Mouse (Mus musculus) liver, embryonic 12.5 days (tissue): ENCODE data around the gene Abcc12. TPM values are rescaled to one million over a fixed set of nuclear protein-coding genes. Genes with fewer than 3 reads are reported as not detected.

ENCODE experiments used
- ATAC-seq: fragments of 200-750 bp; cut with Nextera tagmentation; 2 replicates; pipeline ENCODE4 v1.8.0; 2017; ENCODE audit warnings: moderate number of reproducible peaks, mild to moderate bottlenecking, moderate library complexity
- H3K27ac ChIP-seq: fragments of 300-500 bp; sonication (generic); 2 replicates; pipeline ENCODE4 v1.5.1; 2016; ENCODE audit warnings: mild to moderate bottlenecking
- H3K27me3 ChIP-seq: fragments of 300-500 bp; sonication (generic); replicated peaks from 2 replicates; pipeline ENCODE4 v1.6.1; 2016; ENCODE audit warnings: mild to moderate bottlenecking, moderate library complexity
- H3K36me3 ChIP-seq: fragments of 300-500 bp; sonication (generic); 2 replicates; pipeline ENCODE4 v1.6.1; 2016; ENCODE audit warnings: mild to moderate bottlenecking, moderate library complexity
- H3K4me1 ChIP-seq: fragments of 300-500 bp; sonication (generic); 2 replicates; pipeline ENCODE4 v1.6.1; 2016
- H3K4me2 ChIP-seq: fragments of 300-500 bp; sonication (generic); 2 replicates; pipeline ENCODE4 v1.6.1; 2016; ENCODE audit warnings: mild to moderate bottlenecking, moderate library complexity
- H3K4me3 ChIP-seq: fragments of 300-500 bp; sonication (generic); 2 replicates; pipeline ENCODE4 v1.5.1; 2016; ENCODE audit warnings: mild to moderate bottlenecking, moderate library complexity
- H3K9ac ChIP-seq: fragments of 300-500 bp; sonication (generic); 2 replicates; pipeline ENCODE4 v1.6.1; 2016; ENCODE audit warnings: mild to moderate bottlenecking, moderate library complexity
- H3K9me3 ChIP-seq: fragments of 300-500 bp; sonication (generic); replicated peaks from 2 replicates; pipeline ENCODE4 v1.6.1; 2016; ENCODE audit warnings: mild to moderate bottlenecking, moderate library complexity
- whole genome bisulfite sequencing: fragments of 180-500 bp; shearing (Covaris S2); methylation state at CpG from one replicate; pipeline ENCODE4 v1.1.7; 2016; ENCODE audit not compliant: insufficient replicate concordance; 5-methylcytosine and 5-hydroxymethylcytosine counted together
- polyA plus RNA-seq: library from polyadenylated mRNA; unstranded; fragments of >200 nt; fragmentation: Nextera tagmentation; extraction: Ambion mirVana; gene quantifications from 2 replicates; pipeline ENCODE4 v1.2.1, GENCODE M21; 2016

The Abcc12 gene
- polyA plus RNA-seq, 1 experiment from 2014 or later: not detected

- Histone ChIP-seq H3K27me3 (no peaks in the 10 kb centered on the region), H3K36me3 (no peaks in the 10 kb centered on the region), H3K9ac (no peak overlapping the region), H3K4me2 (no peak overlapping the region), H3K4me3 (no peak overlapping the region), H3K4me1 (no peaks in the 10 kb centered on the region), H3K27ac (no peak overlapping the region), H3K9me3 (no peaks in the 10 kb centered on the region)
- ATAC-seq: no peak
- WGBS: 50% methylated on average over 3 of the region's 3 CpGs
These were observed 43.9 kb downstream of the Abcc12 start for GRCm38 (mm10) chr8:86536663-86536987.

GRCm38 (mm10) chr8:86535791-86536662, 44.5 kb downstream of the Abcc12 start:
- H3K27ac ChIP-seq: no peak overlapping the region
- H3K36me3 ChIP-seq: no peaks in the 10 kb centered on the region
- H3K9me3 ChIP-seq: no peaks in the 10 kb centered on the region
- no peaks in the 10 kb centered on the region for H3K27me3 ChIP-seq
- 43% methylated on average over 11 of the region's 11 CpGs for WGBS
- H3K4me2 ChIP-seq: no peak overlapping the region
- H3K9ac ChIP-seq: no peak overlapping the region
- H3K4me1 ChIP-seq: no peaks in the 10 kb centered on the region
- ATAC-seq: no peak
- H3K4me3 ChIP-seq: no peak overlapping the region

GRCm38 (mm10) chr8:86535068-86535560, 45.4 kb downstream of the Abcc12 start:
- Histone ChIP-seq H3K27me3 (no peaks in the 10 kb centered on the region), H3K27ac (no peak overlapping the region), H3K9ac (no peak overlapping the region), H3K36me3 (no peaks in the 10 kb centered on the region), H3K4me3 (no peak overlapping the region), H3K9me3 (no peaks in the 10 kb centered on the region), H3K4me1 (no peaks in the 10 kb centered on the region), H3K4me2 (no peak overlapping the region)
- WGBS: 56% methylated on average over 7 of the region's 7 CpGs
- ATAC-seq: no peak

GRCm38 (mm10) chr8:86529714-86530113, 50.8 kb downstream of the Abcc12 start:
- WGBS: 51% methylated on average over 2 of the region's 2 CpGs
- ATAC-seq: no peak
- no peaks in the 10 kb centered on the region for H3K9me3 ChIP-seq
- H3K27ac ChIP-seq: no peak overlapping the region
- no peak overlapping the region for H3K9ac ChIP-seq
- H3K4me2 ChIP-seq: no peak overlapping the region
- no peaks in the 10 kb centered on the region for H3K4me1 ChIP-seq
- H3K36me3 ChIP-seq: no peaks in the 10 kb centered on the region
- no peaks in the 10 kb centered on the region for H3K27me3 ChIP-seq
- no peak overlapping the region for H3K4me3 ChIP-seq

- no peak overlapping the region for H3K9ac ChIP-seq
- H3K9me3 ChIP-seq: no peaks in the 10 kb centered on the region
- H3K4me1 ChIP-seq: no peaks in the 10 kb centered on the region
- no peaks in the 10 kb centered on the region for H3K27me3 ChIP-seq
- WGBS: 69% methylated on average over 19 of the region's 19 CpGs
- H3K27ac ChIP-seq: no peak overlapping the region
- no peaks in the 10 kb centered on the region for H3K36me3 ChIP-seq
- H3K4me3 ChIP-seq: no peak overlapping the region
- ATAC-seq: no peak
- H3K4me2 ChIP-seq: no peak overlapping the region
These were observed 53.0 kb downstream of the Abcc12 start for GRCm38 (mm10) chr8:86527336-86528029.

- Histone ChIP-seq H3K9ac (no peak overlapping the region), H3K4me1 (no peaks in the 10 kb centered on the region), H3K36me3 (no peaks in the 10 kb centered on the region), H3K4me2 (no peak overlapping the region), H3K9me3 (no peaks in the 10 kb centered on the region), H3K4me3 (no peak overlapping the region), H3K27me3 (no peaks in the 10 kb centered on the region), H3K27ac (no peak overlapping the region)
- 80% methylated on average over 8 of the region's 8 CpGs for WGBS
- no peak for ATAC-seq
These were observed 53.7 kb downstream of the Abcc12 start for GRCm38 (mm10) chr8:86526808-86527207.

- H3K4me2 ChIP-seq: no peak overlapping the region
- no peak overlapping the region for H3K27ac ChIP-seq
- WGBS: 52% methylated on average over 1 of the region's 1 CpGs
- no peak overlapping the region for H3K4me3 ChIP-seq
- no peaks in the 10 kb centered on the region for H3K4me1 ChIP-seq
- H3K9me3 ChIP-seq: no peaks in the 10 kb centered on the region
- no peaks in the 10 kb centered on the region for H3K27me3 ChIP-seq
- no peaks in the 10 kb centered on the region for H3K36me3 ChIP-seq
- no peak for ATAC-seq
- H3K9ac ChIP-seq: no peak overlapping the region
These were observed 66.3 kb downstream of the Abcc12 start for GRCm38 (mm10) chr8:86514203-86514602.

GRCm38 (mm10) chr8:86512886-86513285, 67.6 kb downstream of the Abcc12 start:
- WGBS: 56% methylated on average over 5 of the region's 5 CpGs
- Histone ChIP-seq H3K4me1 (no peaks in the 10 kb centered on the region), H3K4me3 (no peak overlapping the region), H3K36me3 (no peaks in the 10 kb centered on the region), H3K27me3 (no peaks in the 10 kb centered on the region), H3K9me3 (no peaks in the 10 kb centered on the region), H3K9ac (no peak overlapping the region), H3K27ac (no peak overlapping the region), H3K4me2 (no peak overlapping the region)
- no peak for ATAC-seq

- Histone ChIP-seq H3K9ac (no peak overlapping the region), H3K36me3 (no peaks in the 10 kb centered on the region), H3K27me3 (no peaks in the 10 kb centered on the region), H3K4me2 (no peak overlapping the region), H3K4me1 (no peaks in the 10 kb centered on the region), H3K27ac (no peak overlapping the region), H3K4me3 (no peak overlapping the region), H3K9me3 (no peaks in the 10 kb centered on the region)
- WGBS: 38% methylated on average over 10 of the region's 10 CpGs
- ATAC-seq: no peak
These were observed 68.2 kb downstream of the Abcc12 start for GRCm38 (mm10) chr8:86512131-86512792.

- no peak for ATAC-seq
These were observed 79.1 kb downstream of the Abcc12 start for GRCm38 (mm10) chr8:86501341-86501740.

GRCm38 (mm10) chr8:86495056-86495455, 85.4 kb downstream of the Abcc12 start:
- no peak for ATAC-seq
- WGBS: 74% methylated on average over 4 of the region's 4 CpGs

More at GRCm38 (mm10) chr8:86501341-86501740, 79.1 kb downstream of the Abcc12 start:
- H3K36me3 ChIP-seq: no peaks in the 10 kb centered on the region
- H3K9me3 ChIP-seq: no peaks in the 10 kb centered on the region; the same call in 1 of the 2 replicates
- no peak overlapping the region for H3K9ac ChIP-seq
- no peaks in the 10 kb centered on the region for H3K4me1 ChIP-seq
- no peak overlapping the region for H3K4me2 ChIP-seq
- H3K27ac ChIP-seq: no peak overlapping the region
- no peaks in the 10 kb centered on the region for H3K27me3 ChIP-seq
- no peak overlapping the region for H3K4me3 ChIP-seq
- WGBS: 42% methylated on average over 7 of the region's 7 CpGs

GRCm38 (mm10) chr8:86493841-86494240, 86.6 kb downstream of the Abcc12 start:
- Histone ChIP-seq H3K9ac (no peak overlapping the region), H3K27ac (no peak overlapping the region), H3K9me3 (no peaks in the 10 kb centered on the region), H3K4me2 (no peak overlapping the region), H3K36me3 (no peaks in the 10 kb centered on the region), H3K4me1 (no peaks in the 10 kb centered on the region), H3K4me3 (no peak overlapping the region), H3K27me3 (no peaks in the 10 kb centered on the region)
- 33% methylated on average over 1 of the region's 1 CpGs for WGBS
- ATAC-seq: no peak

More at GRCm38 (mm10) chr8:86495056-86495455, 85.4 kb downstream of the Abcc12 start:
- Histone ChIP-seq H3K4me2 (no peak overlapping the region), H3K27me3 (no peaks in the 10 kb centered on the region), H3K9me3 (no peaks in the 10 kb centered on the region), H3K4me1 (no peaks in the 10 kb centered on the region), H3K36me3 (no peaks in the 10 kb centered on the region), H3K9ac (no peak overlapping the region), H3K4me3 (no peak overlapping the region), H3K27ac (no peak overlapping the region)
